Mouse (Mus musculus) monocyte, adult 2 months (primary cell): ENCODE results near the gene Mat2a.
"Not testable (repeated sequence)": the region's sequence is repeated elsewhere in the genome, so short reads cannot be mapped to it uniquely, and the experiment has no call there.

Experiments
- DNase-seq, 2 experiments: peaks; one replicate each; pipeline ENCODE4 v3.0.0; 2022; ENCODE audit warnings: low spot score in 2 of 2, low read depth in 1 of 2

Mat2a gene

GRCm38 (mm10) chr6:72439355-72440185 is at the start of gene Mat2a:
Gene Mat2a, minus strand, starts transcription at chr6:72439558.
- peak; percentile 87 to 94 for DNase-seq

- no peak for DNase-seq
These were observed 49.5 kb upstream of the Mat2a start for GRCm38 (mm10) chr6:72488850-72489249.

GRCm38 (mm10) chr6:72487282-72487681 is 47.9 kb upstream of the Mat2a start:
- DNase-seq: no peak

- DNase-seq: no peak
These were observed 46.9 kb upstream of the Mat2a start for GRCm38 (mm10) chr6:72486307-72486706.

GRCm38 (mm10) chr6:72484887-72485286 is 45.5 kb upstream of the Mat2a start:
- DNase-seq: no peak

GRCm38 (mm10) chr6:72482156-72482555 is 42.8 kb upstream of the Mat2a start:
- no peak for DNase-seq

- DNase-seq: no peak
These were observed 41.0 kb upstream of the Mat2a start for GRCm38 (mm10) chr6:72480422-72480702.

GRCm38 (mm10) chr6:72479645-72480421 is 40.5 kb upstream of the Mat2a start:
- DNase-seq: no peak

- DNase-seq: not testable (repeated sequence)
These were observed 39.3 kb upstream of the Mat2a start for GRCm38 (mm10) chr6:72478691-72479090.

GRCm38 (mm10) chr6:72477621-72478020 is 38.3 kb upstream of the Mat2a start:
- no peak for DNase-seq

- no peak for DNase-seq
These were observed 37.5 kb upstream of the Mat2a start for GRCm38 (mm10) chr6:72476836-72477235.

- no peak for DNase-seq
These were observed 36.0 kb upstream of the Mat2a start for GRCm38 (mm10) chr6:72475221-72475985.

GRCm38 (mm10) chr6:72473264-72474041 is 34.1 kb upstream of the Mat2a start:
- DNase-seq: no peak

GRCm38 (mm10) chr6:72466171-72466570 is 26.8 kb upstream of the Mat2a start:
- no peak for DNase-seq

- DNase-seq: no peak
These were observed 26.2 kb upstream of the Mat2a start for GRCm38 (mm10) chr6:72465361-72466157.

- not testable (repeated sequence) for DNase-seq
These were observed 23.3 kb upstream of the Mat2a start for GRCm38 (mm10) chr6:72462550-72463257.

GRCm38 (mm10) chr6:72460036-72460801 is 20.9 kb upstream of the Mat2a start:
- DNase-seq: no peak

- DNase-seq: no peak
These were observed 19.6 kb upstream of the Mat2a start for GRCm38 (mm10) chr6:72458921-72459320.

GRCm38 (mm10) chr6:72458418-72458817 is 19.1 kb upstream of the Mat2a start:
- no peak for DNase-seq
